Mouse (Mus musculus): ENCODE data around the gene Kdelr1.

Gene Kdelr1

GRCm38 (mm10) chr7:45917004-45917704, 44.6 kb downstream of the Kdelr1 start:
- DNase-seq (ENCODE audit: low spot score in 2 of 2), result no peak

GRCm38 (mm10) chr7:45917926-45918325, 45.4 kb downstream of the Kdelr1 start:
- no peak for DNase-seq (ENCODE audit: low spot score in 2 of 2)

DNA sequence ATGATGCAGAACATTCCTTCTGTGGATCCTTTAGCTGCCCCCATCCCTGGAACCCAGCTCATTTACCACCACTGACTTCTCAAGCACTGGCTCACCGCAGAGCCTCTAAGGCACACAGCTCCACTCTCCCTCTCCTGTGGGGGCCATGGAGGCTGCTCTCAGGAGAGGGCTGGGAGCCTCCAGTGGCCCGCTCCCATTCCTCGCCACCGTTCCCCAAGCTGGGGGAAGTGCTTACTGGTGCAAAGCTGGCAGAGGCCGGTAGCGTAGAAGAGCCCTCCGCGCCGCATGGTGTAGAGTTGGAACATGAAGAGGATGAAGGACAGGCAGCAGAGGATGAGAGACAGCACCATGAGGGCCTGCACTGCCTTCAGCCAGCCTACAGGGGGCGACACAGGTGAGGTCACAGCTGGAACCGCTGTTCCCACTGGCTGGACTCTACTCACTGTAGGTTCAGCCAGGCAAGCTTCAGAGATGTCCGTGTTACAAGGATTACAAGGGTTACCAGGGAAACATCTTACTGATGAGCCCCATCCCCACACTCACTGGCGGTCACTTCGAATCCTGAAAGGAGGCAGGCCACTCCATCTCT, 46.6 kb downstream of the Kdelr1 start:
- DNase-seq (ENCODE audit: low spot score in 2 of 2), result no peak

DNA sequence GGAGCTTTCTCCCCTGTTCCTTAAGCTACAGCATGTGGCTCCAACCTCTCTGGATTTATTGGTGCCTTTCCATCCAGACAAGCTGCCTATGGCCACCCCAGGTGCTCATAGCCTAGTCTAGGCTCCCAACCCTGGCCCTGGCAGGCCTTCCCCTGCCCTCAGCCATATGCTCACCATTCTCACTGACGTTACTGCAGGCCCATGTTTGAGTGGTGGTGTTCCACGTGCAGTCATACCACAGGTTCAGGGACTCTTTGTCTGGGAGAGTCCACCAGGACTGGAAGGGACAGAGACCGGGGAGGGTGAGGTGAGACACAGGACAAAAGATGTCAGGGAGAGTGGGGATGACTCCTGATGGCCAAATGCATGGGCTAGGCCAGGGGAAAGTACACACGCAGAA, 47.2 kb downstream of the Kdelr1 start:
- DNase-seq (ENCODE audit: low spot score in 2 of 2), result no peak

DNA sequence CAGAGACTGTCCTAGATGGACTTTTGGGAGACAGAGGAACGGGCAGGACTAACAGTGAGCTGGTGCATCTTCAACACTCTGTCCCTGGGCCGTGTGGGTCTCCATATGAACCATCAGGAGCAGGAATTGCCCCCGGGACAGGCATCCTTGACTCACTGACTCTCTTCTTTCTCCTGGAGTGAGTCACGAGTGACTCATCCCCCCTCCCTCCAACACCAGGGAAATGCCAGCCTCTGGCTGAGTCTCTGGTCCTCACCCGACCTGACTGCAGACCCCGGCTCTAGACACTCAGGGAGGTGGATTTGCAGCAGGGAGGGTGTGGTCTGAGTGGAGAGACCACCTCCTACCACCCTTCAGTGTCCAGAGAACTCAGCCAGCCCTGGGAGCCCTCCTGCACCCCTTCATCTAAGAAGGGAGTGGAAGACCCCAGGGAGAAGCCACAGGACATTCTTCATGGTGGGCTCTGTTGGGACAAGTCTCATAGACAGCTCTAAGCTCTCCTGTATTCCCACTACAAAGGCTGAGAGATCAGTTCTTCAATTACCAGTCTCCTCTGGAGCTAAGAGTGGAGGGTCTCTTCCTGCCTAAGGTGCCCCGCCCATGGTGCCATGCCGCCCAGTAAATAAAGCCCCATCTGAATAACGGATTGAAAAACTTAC, 48.1 kb downstream of the Kdelr1 start:
- no peak for DNase-seq (ENCODE audit: low spot score in 2 of 2)

DNA sequence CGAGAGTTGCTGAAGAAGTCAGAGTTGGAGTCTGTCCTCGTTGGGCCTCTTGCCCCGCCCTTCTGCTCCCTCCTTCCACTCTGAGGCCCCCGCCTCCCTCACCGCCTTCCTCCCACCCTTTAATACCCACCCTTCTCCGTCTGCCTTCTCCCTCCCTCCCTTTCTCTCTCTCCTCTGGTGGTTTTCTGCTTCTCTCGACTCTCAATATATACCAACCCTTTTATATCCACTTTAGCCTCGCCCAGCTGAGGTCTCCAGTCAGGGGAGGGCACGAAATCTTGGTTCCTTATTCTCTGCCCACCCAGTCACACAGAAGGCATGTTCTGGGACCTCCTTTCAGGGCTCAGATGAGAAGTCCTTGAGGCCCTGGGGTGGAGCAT, 48.7 kb downstream of the Kdelr1 start, which contains the start of gene Emp3:
Gene Emp3, minus strand, starts transcription at position 163 of the 380 bp plus-strand sequence.
- peak in 1 of 2 experiments; percentile 63 for DNase-seq (ENCODE audit: low spot score in 2 of 2)

- no peak for DNase-seq (ENCODE audit: low spot score in 2 of 2)
Measured at GRCm38 (mm10) chr7:45921950-45922600, 49.5 kb downstream of the Kdelr1 start.

DNA sequence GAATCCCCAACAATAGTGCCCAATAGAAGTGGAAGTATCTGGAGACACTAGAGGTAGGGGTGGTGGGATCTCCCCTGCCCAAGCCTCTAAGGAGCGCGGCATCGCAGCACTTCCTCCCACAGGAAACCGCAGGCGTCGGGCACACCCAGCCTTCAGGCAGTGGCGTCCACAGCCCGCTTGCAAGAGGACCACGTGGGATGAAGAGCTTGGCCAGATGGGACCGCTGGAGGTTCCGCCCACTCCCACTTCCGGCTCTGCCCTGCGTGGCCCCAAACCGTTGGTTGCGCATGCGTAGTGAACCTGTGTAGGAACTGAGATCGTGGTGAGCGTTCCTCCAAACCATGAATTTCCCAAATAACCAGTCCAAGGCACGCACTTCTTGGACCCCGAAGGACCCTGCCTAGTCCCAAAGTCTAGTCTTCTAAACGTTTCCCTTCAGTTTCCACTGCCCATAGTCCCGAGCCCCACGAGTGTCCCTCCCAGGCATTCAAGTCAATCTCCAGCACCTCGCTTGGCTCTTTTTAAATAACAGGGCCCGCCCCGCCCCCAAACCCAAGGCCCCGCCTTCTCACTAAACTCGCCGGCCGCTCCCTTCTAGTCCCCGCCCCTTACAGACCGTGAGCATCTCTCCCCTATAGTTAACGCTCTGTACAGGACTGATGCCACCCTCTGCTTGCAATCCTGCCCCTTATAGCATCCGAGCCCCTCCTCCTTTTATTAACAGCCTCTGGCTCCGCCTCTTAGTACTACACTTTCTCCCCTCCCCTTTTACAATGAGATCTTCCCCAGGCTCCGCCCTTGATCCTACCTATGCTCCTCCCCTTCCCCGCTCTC, 50.6 kb downstream of the Kdelr1 start:
- peak; percentile 95 to 96 for DNase-seq (ENCODE audit: low spot score in 2 of 2)

DNA sequence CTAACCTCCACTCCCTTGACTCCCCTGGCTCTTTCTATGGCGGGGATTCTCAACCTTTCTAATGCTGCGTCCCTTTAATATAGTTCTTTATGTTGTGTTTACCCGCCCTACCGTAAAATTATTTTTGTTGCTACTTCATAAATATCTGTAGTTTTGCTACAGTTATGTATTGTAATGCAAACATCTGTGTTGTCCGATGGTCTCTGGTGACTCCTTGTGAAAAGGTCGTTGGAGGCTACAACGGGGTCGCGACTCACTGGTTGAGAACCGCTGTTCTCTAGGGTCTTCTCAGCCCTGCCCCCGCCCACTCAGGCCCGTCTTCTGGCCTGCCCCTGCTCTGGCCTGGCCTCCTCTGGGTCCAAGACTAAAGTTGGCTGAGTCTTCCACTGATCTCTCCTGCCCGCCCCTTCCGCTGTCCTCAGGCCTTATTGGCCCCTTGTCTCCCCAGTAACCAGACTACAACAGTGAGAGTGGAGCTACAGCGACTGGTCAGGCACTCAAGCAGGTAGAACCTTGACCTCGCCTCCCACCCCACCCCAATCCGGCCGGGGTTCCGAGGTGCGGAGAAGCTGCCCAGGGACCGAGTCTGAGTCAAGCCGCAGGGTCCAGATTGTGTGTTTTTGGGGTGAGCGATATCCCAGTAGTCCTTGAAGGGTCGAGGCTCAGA, 51.3 kb downstream of the Kdelr1 start, which contains the start of gene Ccdc114:
Gene Ccdc114, plus strand, starts transcription at position 311 of the 667 bp plus-strand sequence.
- DNase-seq (ENCODE audit: low spot score in 2 of 2), result peak in 1 of 2 experiments; percentile 73

DNA sequence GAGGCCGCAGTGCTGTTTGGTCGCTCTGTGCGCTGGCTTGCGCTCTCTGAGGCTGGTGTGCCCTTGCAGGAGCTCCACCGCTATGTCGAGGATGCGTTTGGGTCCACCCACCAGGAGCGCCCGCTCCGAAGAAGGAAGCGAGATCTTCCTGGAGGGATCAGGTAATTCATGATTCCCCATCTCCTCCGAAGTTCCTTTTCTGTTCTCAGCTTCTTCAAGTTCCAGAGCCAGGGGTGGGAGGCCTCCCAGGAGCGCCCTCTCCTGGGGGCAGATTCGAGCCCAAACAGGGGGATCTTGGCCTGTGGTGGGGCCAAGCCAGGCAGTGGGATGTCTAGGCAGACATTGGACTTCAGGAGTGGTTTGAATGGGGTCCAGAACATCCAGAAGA, 51.9 kb downstream of the Kdelr1 start:
- no peak for DNase-seq (ENCODE audit: low spot score in 2 of 2)

DNA sequence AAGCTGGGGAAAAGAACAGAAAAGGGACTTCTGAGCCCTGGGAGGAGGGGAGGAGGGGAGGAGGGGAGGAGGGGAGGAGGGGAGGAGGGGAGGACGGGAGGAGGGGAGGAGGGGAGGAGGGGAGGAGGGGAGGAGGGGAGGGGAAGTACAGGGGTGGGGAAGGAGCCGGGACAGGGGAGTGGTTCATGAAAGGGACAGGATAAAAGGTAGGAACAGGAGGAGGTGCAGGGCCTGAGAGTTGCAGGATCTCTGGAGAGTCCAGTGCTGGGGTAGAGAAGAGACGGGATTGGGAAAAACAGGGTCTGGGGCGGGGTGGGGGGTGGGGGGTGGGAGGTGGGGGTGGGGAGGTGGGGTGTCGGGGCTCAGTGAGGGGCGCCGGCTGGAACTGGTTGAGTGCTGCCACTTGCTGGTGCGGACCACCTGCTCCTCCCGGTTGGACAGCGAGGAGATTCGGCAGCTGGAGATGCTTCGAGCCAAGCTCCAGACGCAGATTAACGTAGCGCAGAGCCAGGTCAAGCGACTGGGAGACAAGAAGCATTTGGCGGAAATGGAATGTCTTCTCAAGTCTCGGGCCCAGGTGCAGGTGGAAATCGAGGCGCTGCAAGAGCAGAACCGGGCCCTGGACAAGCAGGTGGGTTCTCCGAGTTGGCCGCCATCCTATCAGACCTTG, 56.2 kb downstream of the Kdelr1 start:
- DNase-seq (ENCODE audit: low spot score in 2 of 2), result no peak

- no peak for DNase-seq (ENCODE audit: low spot score in 2 of 2)
Measured at GRCm38 (mm10) chr7:45929688-45930087, 57.1 kb downstream of the Kdelr1 start.

All from urinary bladder, postnatal 4 days (tissue).